Mouse (Mus musculus) CH12F3 (cell line): Measurements from ENCODE around the gene Far2.
"Not testable (repeated sequence)": the region's sequence is repeated elsewhere in the genome, so short reads cannot be mapped to it uniquely, and the experiment has no call there.

ENCODE experiments used
- in situ Hi-C: fragments of 300-500 bp; cut with MboI; formaldehyde crosslinking; loops from 2 replicates; pipeline ENCODE4 v1.14.3; 2020; ENCODE audit warnings: low sequenced_read_pairs

The Far2 gene

DNA sequence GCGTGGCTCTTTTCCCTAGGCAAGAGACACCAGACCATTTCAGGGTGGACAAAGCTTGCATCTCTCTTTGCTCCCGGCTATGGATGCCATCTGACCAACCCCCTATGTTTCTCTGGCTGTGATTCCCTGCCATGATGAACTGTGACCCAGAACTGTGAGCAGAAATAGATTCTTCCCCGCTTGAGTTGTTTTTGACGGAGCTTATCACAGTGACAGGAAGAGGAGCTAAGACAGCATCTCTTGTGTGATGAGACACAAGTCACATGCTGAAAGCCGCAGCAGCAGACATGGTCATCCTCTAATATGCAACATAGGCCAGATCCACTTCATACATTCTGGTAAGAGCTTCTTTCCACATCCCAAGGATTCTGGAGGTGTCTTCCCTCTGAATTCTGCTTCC, 69.3 kb downstream of the Far2 start:
- in situ Hi-C loops = no loop called here

DNA sequence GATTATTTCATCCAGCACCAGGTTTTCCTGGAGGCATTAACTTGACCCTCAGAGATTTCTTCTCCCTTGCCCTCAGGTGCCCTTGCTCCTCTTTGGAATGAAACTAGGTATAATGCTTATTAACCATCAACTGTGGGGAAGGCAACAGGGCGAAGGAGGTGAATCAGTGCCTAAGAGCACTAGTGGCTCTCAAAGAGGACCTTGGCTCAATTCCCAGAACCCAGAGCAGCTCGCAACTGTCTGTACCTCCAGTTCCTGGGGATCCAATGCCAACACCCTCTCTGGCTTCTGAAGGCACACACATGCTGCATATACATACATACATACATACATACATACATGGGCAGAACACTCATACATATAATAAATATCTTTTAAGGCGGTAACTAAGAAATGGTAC, 69.8 kb downstream of the Far2 start:
- in situ Hi-C loops = no loop called here

DNA sequence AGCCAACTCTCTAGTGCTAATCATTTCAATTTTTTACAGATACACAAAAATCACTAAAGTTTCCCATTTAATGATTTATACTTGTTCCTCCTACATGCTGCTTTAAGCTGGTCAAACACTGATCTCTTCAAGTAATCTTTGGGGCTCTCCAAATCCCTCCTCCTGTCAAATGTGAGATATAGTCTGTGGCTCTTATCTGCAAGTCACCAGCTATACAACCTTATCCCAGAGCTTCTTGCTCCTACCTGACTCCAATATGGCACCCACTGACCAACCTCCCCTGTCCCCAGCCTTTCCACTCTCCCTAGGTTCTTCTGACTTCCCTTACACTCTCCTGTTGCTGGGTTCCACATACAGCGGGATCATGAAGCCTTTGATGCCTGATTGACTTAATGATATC, 70.6 kb downstream of the Far2 start:
- in situ Hi-C loops = no loop called here

GRCm38 (mm10) chr6:148120703-148121102, 73.6 kb downstream of the Far2 start:
- in situ Hi-C loops = no loop called here

- in situ Hi-C loops = not testable (repeated sequence)
Observed at GRCm38 (mm10) chr6:148126851-148127250, 79.8 kb downstream of the Far2 start.

GRCm38 (mm10) chr6:148132314-148132713, 85.3 kb downstream of the Far2 start:
- in situ Hi-C loops = no loop called here

DNA sequence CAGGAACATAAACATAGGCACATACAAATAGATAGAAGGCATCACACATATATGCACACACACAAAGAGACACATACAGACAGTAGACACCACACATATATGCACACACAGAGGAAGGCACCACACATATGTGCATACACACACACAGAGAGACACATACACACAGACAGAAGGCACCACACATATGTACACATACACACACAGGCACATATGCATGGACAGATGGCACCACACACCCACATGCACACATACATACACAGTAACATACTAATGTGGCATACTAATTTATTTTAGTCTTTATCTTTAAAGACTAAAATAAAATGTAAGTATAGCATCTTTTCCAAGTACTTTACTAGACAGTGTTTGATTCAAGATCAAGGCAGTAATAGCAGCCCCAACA, 86.5 kb downstream of the Far2 start:
- in situ Hi-C loops = no loop called here

GRCm38 (mm10) chr6:148135769-148136382, 88.8 kb downstream of the Far2 start:
- in situ Hi-C loops = no loop called here

GRCm38 (mm10) chr6:148139288-148139995, 92.4 kb downstream of the Far2 start:
- in situ Hi-C loops = no loop called here

- in situ Hi-C loops = no loop called here
Observed at GRCm38 (mm10) chr6:148141874-148142273, 94.8 kb downstream of the Far2 start.

DNA sequence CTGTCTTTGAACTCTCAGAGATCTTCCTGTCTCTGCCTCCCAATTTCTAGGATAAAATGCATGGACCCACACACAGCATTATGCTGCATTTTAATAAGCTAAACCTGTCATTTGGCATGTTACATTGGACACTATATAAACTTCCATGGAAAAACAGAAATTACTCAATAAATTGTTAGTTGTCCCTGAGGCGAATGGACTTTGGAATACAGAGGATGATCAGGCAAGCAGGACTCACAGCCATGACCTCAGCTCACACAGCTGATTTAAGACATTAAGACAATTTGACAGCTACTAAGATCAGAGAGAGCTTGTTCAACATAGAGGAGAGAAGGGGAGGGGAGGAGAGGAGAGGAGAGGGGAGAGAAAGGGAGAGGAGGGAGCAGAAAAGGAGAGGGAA, 95.4 kb downstream of the Far2 start:
- in situ Hi-C loops = no loop called here

DNA sequence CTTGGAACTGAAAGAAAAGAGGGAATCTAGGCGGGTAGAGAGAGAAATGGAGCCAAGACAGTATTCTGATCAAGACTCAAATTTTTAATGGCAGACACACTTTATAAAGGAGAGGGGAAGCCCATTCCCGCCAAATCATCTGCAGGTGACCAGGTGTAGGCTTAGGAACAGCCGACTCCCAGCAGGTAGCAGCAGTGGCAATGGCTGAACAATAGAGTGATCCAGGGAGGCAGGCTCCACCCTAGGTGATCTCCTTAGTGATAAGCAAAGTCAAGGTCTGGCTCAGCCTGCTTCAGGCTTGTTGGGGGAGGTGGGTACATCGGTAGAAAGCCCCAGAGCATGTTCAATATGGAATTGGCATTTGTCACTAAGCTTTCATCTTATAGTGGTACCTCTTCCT, 105.2 kb downstream of the Far2 start:
- in situ Hi-C loops = not testable (repeated sequence)

- in situ Hi-C loops = no loop called here
Observed at GRCm38 (mm10) chr6:148172904-148173303, 125.8 kb downstream of the Far2 start.

GRCm38 (mm10) chr6:148185694-148186093, 138.6 kb downstream of the Far2 start:
- in situ Hi-C loops = no loop called here

DNA sequence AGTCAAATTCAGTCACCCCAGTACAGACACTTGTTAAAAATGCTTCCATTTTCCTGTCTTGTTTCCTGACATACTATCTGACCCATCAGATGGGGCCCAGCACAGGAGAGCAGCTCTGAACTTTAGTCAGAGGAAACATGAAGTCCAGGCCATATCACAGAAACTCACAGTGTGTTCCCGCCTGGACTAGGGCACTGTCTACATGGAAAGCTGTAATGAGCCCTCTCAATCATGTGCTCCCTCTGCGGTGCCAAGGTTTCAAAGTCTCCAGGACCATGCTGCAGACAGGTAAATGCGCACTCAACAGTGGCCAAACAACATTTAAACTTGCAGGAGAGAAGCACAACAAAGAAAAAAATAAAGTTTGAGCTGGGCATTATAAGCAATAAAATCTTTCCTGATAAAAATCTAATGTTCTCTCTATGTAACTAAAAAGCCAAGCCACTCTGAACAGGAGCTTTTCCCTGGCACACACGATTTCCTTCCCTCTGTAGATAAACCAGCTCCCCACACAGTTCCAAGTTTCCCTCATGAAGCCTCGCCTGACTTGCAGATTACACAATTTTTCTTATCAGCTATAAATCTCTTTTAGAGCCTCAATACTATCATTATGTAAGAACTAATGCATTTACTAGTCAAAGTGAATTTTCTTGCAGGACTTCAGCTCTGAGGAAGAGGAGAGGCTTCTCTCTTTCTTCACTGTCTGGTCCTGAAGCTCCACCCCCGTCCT, 147.1 kb downstream of the Far2 start:
- in situ Hi-C loops = no loop called here

DNA sequence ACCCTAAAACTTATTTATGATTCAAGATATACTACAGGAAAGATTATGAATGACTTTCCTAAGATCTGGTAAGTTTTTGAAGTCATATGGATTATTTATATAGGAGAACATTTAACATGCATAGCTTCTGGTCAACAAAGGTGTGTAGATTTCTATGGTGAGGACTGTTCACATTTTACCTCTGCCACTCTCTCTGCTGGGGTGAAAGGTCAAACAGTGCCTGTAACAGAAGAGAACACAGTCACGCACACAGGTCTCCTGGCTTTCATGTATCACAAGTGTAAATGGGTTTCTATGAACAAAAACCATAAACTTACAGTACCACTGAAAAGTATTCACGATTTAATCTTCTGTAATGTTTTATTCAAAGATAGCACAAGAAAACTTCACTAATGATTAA, 152.1 kb downstream of the Far2 start:
- in situ Hi-C loops = no loop called here

- in situ Hi-C loops = loop anchor here (25.0 kb wide), 1 partner anchor 713 kb away; no protein-coding TSS in a partner anchor
Observed at GRCm38 (mm10) chr6:148199729-148200128, 152.7 kb downstream of the Far2 start.

GRCm38 (mm10) chr6:148205134-148205533, 158.1 kb downstream of the Far2 start:
- in situ Hi-C loops = loop anchor here (25.0 kb wide), 1 partner anchor 707 kb away; no protein-coding TSS in a partner anchor

DNA sequence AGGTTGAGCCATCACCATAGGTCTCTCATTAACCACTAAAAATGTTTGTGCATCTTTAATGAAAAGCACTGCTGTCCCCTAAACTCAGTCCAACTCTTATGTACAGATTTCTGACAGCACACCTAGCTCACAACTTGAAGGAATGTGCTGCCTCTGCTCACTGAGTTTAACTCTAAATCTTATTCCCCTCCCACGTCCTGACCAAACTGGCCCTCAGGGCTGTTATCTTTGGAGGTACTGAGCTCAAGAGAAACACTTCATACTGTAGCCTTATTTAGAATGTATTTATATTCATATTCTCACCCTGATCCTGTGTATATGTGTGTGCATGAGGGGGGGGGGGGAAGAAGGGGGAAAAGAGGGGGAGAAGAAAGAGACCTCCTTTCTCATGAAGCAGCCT, 160.5 kb downstream of the Far2 start:
- in situ Hi-C loops = loop anchor here (25.0 kb wide), 1 partner anchor 705 kb away; no protein-coding TSS in a partner anchor

GRCm38 (mm10) chr6:148211391-148211876, 164.4 kb downstream of the Far2 start:
- in situ Hi-C loops = loop anchor here (25.0 kb wide), 1 partner anchor 701 kb away; no protein-coding TSS in a partner anchor

DNA sequence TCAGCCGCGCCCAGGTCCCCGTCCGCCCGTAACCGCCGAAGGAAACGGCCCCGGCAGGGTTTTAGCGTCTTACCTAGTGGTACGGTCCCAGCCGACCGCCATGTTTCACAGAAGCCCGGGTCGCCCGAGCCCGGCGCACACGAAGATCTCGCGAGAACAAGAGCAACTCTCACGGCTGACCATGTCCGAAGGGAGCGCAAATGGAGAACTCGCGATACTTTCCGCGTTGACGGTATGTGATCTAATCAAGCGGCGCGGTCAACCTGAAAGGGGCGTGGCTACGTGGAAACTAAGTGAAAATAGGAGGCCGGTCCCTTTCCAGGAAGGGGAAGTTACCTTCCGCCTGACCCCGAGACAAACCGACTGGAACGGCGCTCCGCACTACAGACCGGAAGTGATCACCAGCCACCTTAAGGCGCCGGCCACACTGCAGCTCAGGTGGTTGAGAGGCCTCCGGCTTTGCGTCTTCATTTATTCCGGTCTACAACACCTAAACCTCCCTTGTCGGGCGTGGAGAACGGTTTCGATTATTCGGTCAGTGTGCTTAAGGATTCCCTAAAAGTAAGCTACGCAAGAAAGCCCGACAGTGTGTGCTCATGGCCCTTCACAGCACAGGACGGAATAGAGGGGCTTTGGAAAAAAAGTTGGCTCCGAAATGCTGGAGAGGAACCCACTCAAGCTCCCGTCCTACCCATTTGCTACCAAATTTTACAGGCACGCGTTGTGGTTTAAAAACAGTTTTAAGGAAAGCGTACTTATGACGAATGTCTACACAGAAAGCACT, 165.0 kb downstream of the Far2 start, which contains the start of gene Ergic2:
Gene Ergic2 (minus strand): TSS at position 478 of the 784 bp plus-strand sequence.
- in situ Hi-C loops = loop anchor here (25.0 kb wide), 1 partner anchor 700 kb away; no protein-coding TSS in a partner anchor
